Mouse (Mus musculus): Measurements from ENCODE around the gene Rrp8. TPM values are rescaled to one million over a fixed set of nuclear protein-coding genes. Genes with fewer than 3 reads are reported as not detected.

The Rrp8 gene
- 9.8 TPM for polyA plus RNA-seq (2014; fragmentation: Illumina TruSeq; extraction: RNeasy Lipid Tissue Mini Kit (QIAGEN cat#74804); ENCODE audit: low read depth, low replicate concordance)

GRCm38 (mm10) chr7:105736911-105737521 lies at the start of gene Rrp8:
Rrp8 (minus strand) TSS chr7:105737385.

GRCm38 (mm10) chr7:105751491-105752433 lies 14.6 kb upstream of the Rrp8 start, which contains the start of gene Tpp1:
Tpp1 (minus strand) TSS chr7:105752235.

GRCm38 (mm10) chr7:105743926-105744590 lies 6.9 kb upstream of the Rrp8 start, which contains the start of gene Taf10:
Taf10 (minus strand) TSS chr7:105744361.

GRCm38 (mm10) chr7:105736264-105736901 lies 802 bp downstream of the Rrp8 start, which contains the start of gene Ilk:
Ilk (plus strand) TSS chr7:105736592.

Other genes with a start within 250 kb of the Rrp8 start
- gene Smpd1, start 183.0 kb downstream of the Rrp8 start, polyA plus RNA-seq (2014; fragmentation: Illumina TruSeq; extraction: RNeasy Lipid Tissue Mini Kit (QIAGEN cat#74804); ENCODE audit: low read depth, low replicate concordance) = 0.62 TPM
- gene Apbb1, start 155.7 kb downstream of the Rrp8 start, polyA plus RNA-seq (2014; fragmentation: Illumina TruSeq; extraction: RNeasy Lipid Tissue Mini Kit (QIAGEN cat#74804); ENCODE audit: low read depth, low replicate concordance) = 0.71 TPM
- not detected for gene Hpx, start 137.2 kb downstream of the Rrp8 start, polyA plus RNA-seq (2014; fragmentation: Illumina TruSeq; extraction: RNeasy Lipid Tissue Mini Kit (QIAGEN cat#74804); ENCODE audit: low read depth, low replicate concordance)
- gene Trim3, start 103.8 kb downstream of the Rrp8 start, polyA plus RNA-seq (2014; fragmentation: Illumina TruSeq; extraction: RNeasy Lipid Tissue Mini Kit (QIAGEN cat#74804); ENCODE audit: low read depth, low replicate concordance) = 2.0 TPM
- 17.1 TPM for gene Timm10b, start 97.3 kb downstream of the Rrp8 start, polyA plus RNA-seq (2014; fragmentation: Illumina TruSeq; extraction: RNeasy Lipid Tissue Mini Kit (QIAGEN cat#74804); ENCODE audit: low read depth, low replicate concordance)
- gene Arfip2, start 97.0 kb downstream of the Rrp8 start, polyA plus RNA-seq (2014; fragmentation: Illumina TruSeq; extraction: RNeasy Lipid Tissue Mini Kit (QIAGEN cat#74804); ENCODE audit: low read depth, low replicate concordance) = 3.4 TPM
- not detected for gene Gm45799, start 96.8 kb downstream of the Rrp8 start, polyA plus RNA-seq (2014; fragmentation: Illumina TruSeq; extraction: RNeasy Lipid Tissue Mini Kit (QIAGEN cat#74804); ENCODE audit: low read depth, low replicate concordance)
- 27.6 TPM for gene Dnhd1, start 86.6 kb downstream of the Rrp8 start, polyA plus RNA-seq (2014; fragmentation: Illumina TruSeq; extraction: RNeasy Lipid Tissue Mini Kit (QIAGEN cat#74804); ENCODE audit: low read depth, low replicate concordance)
- 17.2 TPM for gene Ilk, start 793 bp downstream of the Rrp8 start, polyA plus RNA-seq (2014; fragmentation: Illumina TruSeq; extraction: RNeasy Lipid Tissue Mini Kit (QIAGEN cat#74804); ENCODE audit: low read depth, low replicate concordance)
- gene Taf10, start 7.0 kb upstream of the Rrp8 start, polyA plus RNA-seq (2014; fragmentation: Illumina TruSeq; extraction: RNeasy Lipid Tissue Mini Kit (QIAGEN cat#74804); ENCODE audit: low read depth, low replicate concordance) = 21.1 TPM
- gene Tpp1, start 14.8 kb upstream of the Rrp8 start, polyA plus RNA-seq (2014; fragmentation: Illumina TruSeq; extraction: RNeasy Lipid Tissue Mini Kit (QIAGEN cat#74804); ENCODE audit: low read depth, low replicate concordance) = 9.5 TPM
- 0.10 TPM for gene Dchs1, start 50.3 kb upstream of the Rrp8 start, polyA plus RNA-seq (2014; fragmentation: Illumina TruSeq; extraction: RNeasy Lipid Tissue Mini Kit (QIAGEN cat#74804); ENCODE audit: low read depth, low replicate concordance)
- gene Mrpl17, start 73.7 kb upstream of the Rrp8 start, polyA plus RNA-seq (2014; fragmentation: Illumina TruSeq; extraction: RNeasy Lipid Tissue Mini Kit (QIAGEN cat#74804); ENCODE audit: low read depth, low replicate concordance) = 10.1 TPM
- gene Gm4070, start 216.6 kb upstream of the Rrp8 start, polyA plus RNA-seq (2014; fragmentation: Illumina TruSeq; extraction: RNeasy Lipid Tissue Mini Kit (QIAGEN cat#74804); ENCODE audit: low read depth, low replicate concordance) = 1.4 TPM